Mouse (Mus musculus) ES-Bruce4 (cell line): ENCODE data around the gene Atp6v0d1. TPM values are rescaled to one million over a fixed set of nuclear protein-coding genes. Genes with fewer than 3 reads are reported as not detected.

Source experiments
- H3K27ac ChIP-seq: 2 replicates; pipeline ENCODE4 v1.5.1; 2012; ENCODE audit warnings: low read length, inconsistent platforms; ENCODE audit not compliant: insufficient read depth
- H3K27me3 ChIP-seq: 2 replicates; pipeline ENCODE4 v1.6.1; 2012; ENCODE audit warnings: mild to moderate bottlenecking, low read length, inconsistent platforms; ENCODE audit not compliant: control insufficient read depth, poor library complexity, insufficient read depth, severe bottlenecking
- H3K36me3 ChIP-seq: 2 replicates; pipeline ENCODE4 v1.6.1; 2012; ENCODE audit warnings: inconsistent platforms, mild to moderate bottlenecking, low read length, moderate library complexity; ENCODE audit not compliant: control insufficient read depth, poor library complexity, insufficient read depth, severe bottlenecking
- H3K4me1 ChIP-seq: one replicate; pipeline ENCODE4 v1.8.1; 2011; ENCODE audit warnings: low read length; ENCODE audit not compliant: control insufficient read depth, insufficient read depth
- H3K4me3 ChIP-seq: 2 replicates; pipeline ENCODE4 v1.5.1; 2011; ENCODE audit warnings: low read depth, mild to moderate bottlenecking, low read length
- H3K9ac ChIP-seq: 2 replicates; pipeline ENCODE4 v1.6.1; 2012; ENCODE audit warnings: low read depth, mild to moderate bottlenecking, inconsistent platforms; ENCODE audit not compliant: poor library complexity, severe bottlenecking
- H3K9me3 ChIP-seq: replicated peaks from 2 replicates; pipeline ENCODE4 v1.6.1; 2012; ENCODE audit warnings: mild to moderate bottlenecking, low read length, inconsistent platforms; ENCODE audit not compliant: control insufficient read depth, poor library complexity, insufficient read depth, severe bottlenecking
- CTCF ChIP-seq: IDR thresholded peaks from one replicate; pipeline ENCODE4 v1.8.1; 2011; ENCODE audit warnings: low read depth, low read length
- EP300 ChIP-seq: IDR thresholded peaks from 2 replicates; pipeline ENCODE4 v1.6.1; 2011; ENCODE audit warnings: low read depth, low read length; ENCODE audit not compliant: insufficient read depth
- POLR2A ChIP-seq: IDR thresholded peaks from one replicate; pipeline ENCODE4 v1.8.1; 2011; ENCODE audit warnings: low read length; ENCODE audit not compliant: insufficient read depth
- polyA plus RNA-seq: library from polyadenylated mRNA; stranded (reverse); fragments of >200 nt; gene quantifications from 2 replicates; pipeline ENCODE4 v1.2.4, GENCODE M21; 2011; ENCODE audit warnings: low read depth; ENCODE audit not compliant: missing spikeins, insufficient read depth, insufficient read length

Atp6v0d1 gene
- polyA plus RNA-seq, 1 experiment: 78.4 TPM

- H3K9ac ChIP-seq: peak overlapping the region; percentile 74
- H3K4me3 ChIP-seq: no peak overlapping the region
- no peaks in the 10 kb centered on the region for H3K9me3 ChIP-seq
- no peaks in the 10 kb centered on the region for H3K36me3 ChIP-seq
- peaks cover 1% of the 10 kb centered on the region for H3K4me1 ChIP-seq
- no peaks in the 10 kb centered on the region for H3K27me3 ChIP-seq
- no peak for TF ChIP-seq POLR2A
- no peak for TF ChIP-seq CTCF
- no peak for TF ChIP-seq EP300
- H3K27ac ChIP-seq: no peak overlapping the region
Measured at GRCm38 (mm10) chr8:105495350-105496302, 70.2 kb downstream of the Atp6v0d1 start.

GRCm38 (mm10) chr8:105494566-105494965 is 71.3 kb downstream of the Atp6v0d1 start:
- Histone ChIP-seq H3K9ac (no peak overlapping the region), H3K9me3 (no peaks in the 10 kb centered on the region), H3K4me1 (peaks cover 1% of the 10 kb centered on the region), H3K36me3 (no peaks in the 10 kb centered on the region), H3K27ac (no peak overlapping the region), H3K4me3 (no peak overlapping the region), H3K27me3 (no peaks in the 10 kb centered on the region)
- TF ChIP-seq CTCF (no peak), EP300 (no peak), POLR2A (no peak)

- H3K4me1 ChIP-seq: peaks cover 1% of the 10 kb centered on the region
- TF ChIP-seq EP300 (no peak), POLR2A (no peak), CTCF (no peak)
- H3K27me3 ChIP-seq: no peaks in the 10 kb centered on the region
- no peaks in the 10 kb centered on the region for H3K36me3 ChIP-seq
- H3K4me3 ChIP-seq: no peak overlapping the region
- no peaks in the 10 kb centered on the region for H3K9me3 ChIP-seq
- no peak overlapping the region for H3K27ac ChIP-seq
- no peak overlapping the region for H3K9ac ChIP-seq
Measured at GRCm38 (mm10) chr8:105493495-105493894, 72.4 kb downstream of the Atp6v0d1 start.

GRCm38 (mm10) chr8:105489281-105489680 is 76.6 kb downstream of the Atp6v0d1 start:
- H3K9ac ChIP-seq: no peak overlapping the region
- H3K4me3 ChIP-seq: no peak overlapping the region
- TF ChIP-seq EP300: no peak
- no peak for TF ChIP-seq POLR2A
- TF ChIP-seq CTCF: no peak
- H3K27ac ChIP-seq: no peak overlapping the region
- H3K9me3 ChIP-seq: no peaks in the 10 kb centered on the region
- no peaks in the 10 kb centered on the region for H3K36me3 ChIP-seq
- H3K27me3 ChIP-seq: no peaks in the 10 kb centered on the region
- no peaks in the 10 kb centered on the region for H3K4me1 ChIP-seq

DNA sequence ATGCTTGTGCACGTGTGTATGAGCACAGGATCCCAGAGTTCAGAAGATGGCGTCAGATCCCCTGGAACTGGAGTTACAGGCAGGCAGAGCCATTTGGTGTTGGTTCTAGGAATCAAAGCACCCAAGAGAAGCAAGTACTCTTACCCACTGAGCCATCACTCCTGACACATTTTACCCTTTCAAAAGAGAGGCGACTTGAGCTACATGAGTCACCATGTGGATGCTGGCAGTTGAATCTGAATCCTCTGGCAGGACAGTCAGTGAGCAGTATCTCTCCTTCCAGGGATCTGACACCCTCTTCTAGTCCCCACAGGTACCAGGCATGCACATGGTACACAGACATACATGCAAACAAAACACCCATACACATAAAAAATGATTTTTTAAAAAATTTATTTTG is 77.8 kb downstream of the Atp6v0d1 start:
- Histone ChIP-seq H3K4me1 (no peaks in the 10 kb centered on the region), H3K4me3 (no peak overlapping the region), H3K36me3 (no peaks in the 10 kb centered on the region), H3K9ac (no peak overlapping the region), H3K27ac (no peak overlapping the region), H3K27me3 (no peaks in the 10 kb centered on the region), H3K9me3 (no peaks in the 10 kb centered on the region)
- TF ChIP-seq CTCF (no peak), POLR2A (no peak), EP300 (no peak)

GRCm38 (mm10) chr8:105484392-105484791 is 81.5 kb downstream of the Atp6v0d1 start:
- no peak overlapping the region for H3K4me3 ChIP-seq
- no peak overlapping the region for H3K27ac ChIP-seq
- H3K9ac ChIP-seq: no peak overlapping the region
- TF ChIP-seq CTCF (peak; percentile 78), EP300 (no peak), POLR2A (no peak)
- no peaks in the 10 kb centered on the region for H3K27me3 ChIP-seq
- no peaks in the 10 kb centered on the region for H3K4me1 ChIP-seq
- H3K9me3 ChIP-seq: no peaks in the 10 kb centered on the region
- no peaks in the 10 kb centered on the region for H3K36me3 ChIP-seq
